Mouse (Mus musculus): ENCODE results near the gene Dus2. TPM values are rescaled to one million over a fixed set of nuclear protein-coding genes. Genes with fewer than 3 reads are reported as not detected.
"Not testable (repeated sequence)": the region's sequence is repeated elsewhere in the genome, so short reads cannot be mapped to it uniquely, and the experiment has no call there.

Dus2 gene
- polyA plus RNA-seq, 1 experiment from 2014 or later: 29.0 TPM

DNA sequence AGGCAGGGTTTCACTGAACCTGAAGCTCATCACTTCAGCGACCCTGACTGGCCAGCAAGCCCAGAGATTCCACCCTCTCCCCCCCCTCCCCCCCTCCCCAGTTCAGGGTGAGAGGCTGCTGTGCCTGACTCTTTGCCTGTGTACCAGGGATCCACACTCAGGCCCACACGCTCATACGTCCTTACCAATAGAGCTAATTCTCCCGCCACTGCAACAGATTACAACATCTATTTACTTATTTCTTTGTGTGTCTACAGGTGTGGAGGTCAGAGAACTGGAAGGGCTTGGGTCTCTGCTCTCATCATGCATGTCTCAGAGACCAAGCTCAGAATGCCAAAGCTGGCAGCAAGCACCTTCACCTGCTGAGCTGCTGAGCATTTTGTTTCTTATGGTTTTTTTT is 2.1 kb downstream of the Dus2 start:
- Histone ChIP-seq H3K4me1 (no peaks in the 10 kb centered on the region), H3K4me2 (no peak overlapping the region), H3K9me3 (no peaks in the 10 kb centered on the region), H3K9ac (no peak overlapping the region), H3K27me3 (replicated peaks) (no peaks in the 10 kb centered on the region), H3K36me3 (replicated peaks) (no peaks in the 10 kb centered on the region), H3K27ac (no peak overlapping the region), H3K4me3 (no peak overlapping the region)
- WGBS: 66% methylated on average over 4 of the region's 4 CpGs
- no peak for ATAC-seq (replicated peaks)

- Histone ChIP-seq H3K27me3 (replicated peaks) (no peaks in the 10 kb centered on the region), H3K9me3 (no peaks in the 10 kb centered on the region), H3K27ac (no peak overlapping the region), H3K4me1 (no peaks in the 10 kb centered on the region), H3K9ac (no peak overlapping the region), H3K4me3 (no peak overlapping the region), H3K4me2 (no peak overlapping the region), H3K36me3 (replicated peaks) (no peaks in the 10 kb centered on the region)
- ATAC-seq (replicated peaks): no peak
- 73% methylated on average over 7 of the region's 7 CpGs for WGBS
These were observed 5.2 kb downstream of the Dus2 start for GRCm38 (mm10) chr8:105996359-105996758.

GRCm38 (mm10) chr8:105998971-105999370 is 7.8 kb downstream of the Dus2 start:
- no peak overlapping the region for H3K27ac ChIP-seq
- H3K4me1 ChIP-seq: no peaks in the 10 kb centered on the region
- H3K4me3 ChIP-seq: no peak overlapping the region
- no peaks in the 10 kb centered on the region for H3K27me3 ChIP-seq (replicated peaks)
- H3K9me3 ChIP-seq: no peaks in the 10 kb centered on the region
- H3K4me2 ChIP-seq: no peak overlapping the region
- ATAC-seq (replicated peaks): no peak
- 93% methylated on average over 2 of the region's 2 CpGs for WGBS
- H3K36me3 ChIP-seq (replicated peaks): no peaks in the 10 kb centered on the region
- no peak overlapping the region for H3K9ac ChIP-seq

GRCm38 (mm10) chr8:106001908-106002307 is 10.8 kb downstream of the Dus2 start:
- WGBS: 82% methylated on average over 4 of the region's 4 CpGs
- ATAC-seq (replicated peaks): no peak
- Histone ChIP-seq H3K36me3 (replicated peaks) (no peaks in the 10 kb centered on the region), H3K27ac (no peak overlapping the region), H3K4me2 (no peak overlapping the region), H3K4me3 (no peak overlapping the region), H3K27me3 (replicated peaks) (no peaks in the 10 kb centered on the region), H3K9me3 (no peaks in the 10 kb centered on the region), H3K9ac (no peak overlapping the region), H3K4me1 (no peaks in the 10 kb centered on the region)

DNA sequence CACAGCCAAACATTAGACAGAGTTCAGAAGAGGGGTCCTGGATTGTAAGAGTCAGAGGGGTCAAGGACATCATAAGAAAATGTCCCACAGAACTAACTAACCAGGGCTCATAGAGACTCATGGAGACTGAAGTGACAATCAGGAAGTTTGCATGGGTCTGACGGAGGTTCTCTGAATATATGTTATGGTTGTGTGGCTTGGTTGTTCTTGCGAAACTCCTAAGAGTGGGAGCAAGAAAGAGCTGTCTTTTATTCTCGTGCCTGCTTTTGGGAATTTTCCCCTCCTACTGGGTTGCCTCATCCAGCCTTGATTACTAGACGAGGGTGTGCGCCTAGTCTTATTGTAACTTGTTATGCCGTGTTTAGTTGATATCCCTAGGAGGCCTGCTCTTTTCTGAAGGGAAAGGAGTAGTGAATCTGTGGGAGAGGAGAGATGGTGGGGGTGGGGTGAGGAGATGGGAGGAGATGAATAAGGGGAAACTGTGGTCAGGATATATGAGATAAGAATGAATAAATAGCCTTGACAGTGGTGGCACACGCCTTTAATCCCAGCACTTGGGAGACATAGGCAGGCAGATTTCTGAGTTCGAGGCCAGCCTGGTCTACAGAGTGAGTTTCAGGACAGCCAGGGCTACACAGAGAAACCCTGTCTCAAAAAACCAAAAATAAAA is 13.5 kb downstream of the Dus2 start:
- Histone ChIP-seq H3K4me2 (no peak overlapping the region), H3K4me3 (no peak overlapping the region), H3K27ac (no peak overlapping the region), H3K4me1 (peaks cover 2% of the 10 kb centered on the region; the same call in 1 of the 2 replicates), H3K36me3 (replicated peaks) (no peaks in the 10 kb centered on the region), H3K9me3 (no peaks in the 10 kb centered on the region), H3K27me3 (replicated peaks) (no peaks in the 10 kb centered on the region), H3K9ac (no peak overlapping the region)
- no peak for ATAC-seq (replicated peaks)
- 80% methylated on average over 8 of the region's 8 CpGs for WGBS

GRCm38 (mm10) chr8:106005875-106006274 is 14.7 kb downstream of the Dus2 start, which contains the start of gene Dpep2nb:
Gene Dpep2nb, minus strand, starts transcription at chr8:106005975.
- Histone ChIP-seq H3K4me3 (no peak within 1 kb of the TSS), H3K4me1 (peaks cover 13% of the 10 kb centered on the region), H3K9me3 (no peaks in the 10 kb centered on the region), H3K27me3 (replicated peaks) (no peaks in the 10 kb centered on the region), H3K36me3 (replicated peaks) (no peaks in the 10 kb centered on the region), H3K9ac (no peak within 1 kb of the TSS), H3K4me2 (no peak within 1 kb of the TSS), H3K27ac (no peak within 1 kb of the TSS)
- 78% methylated on average over 4 of the region's 4 CpGs for WGBS
- ATAC-seq (replicated peaks): no peak

- Histone ChIP-seq H3K9ac (no peak overlapping the region), H3K27ac (no peak overlapping the region), H3K4me2 (no peak overlapping the region), H3K9me3 (no peaks in the 10 kb centered on the region), H3K4me3 (no peak overlapping the region), H3K36me3 (replicated peaks) (no peaks in the 10 kb centered on the region), H3K4me1 (peaks cover 13% of the 10 kb centered on the region), H3K27me3 (replicated peaks) (no peaks in the 10 kb centered on the region)
- ATAC-seq (replicated peaks): no peak
- whole genome bisulfite sequencing: 83% methylated on average over 4 of the region's 4 CpGs
These were observed 15.3 kb downstream of the Dus2 start for GRCm38 (mm10) chr8:106006413-106006812.

DNA sequence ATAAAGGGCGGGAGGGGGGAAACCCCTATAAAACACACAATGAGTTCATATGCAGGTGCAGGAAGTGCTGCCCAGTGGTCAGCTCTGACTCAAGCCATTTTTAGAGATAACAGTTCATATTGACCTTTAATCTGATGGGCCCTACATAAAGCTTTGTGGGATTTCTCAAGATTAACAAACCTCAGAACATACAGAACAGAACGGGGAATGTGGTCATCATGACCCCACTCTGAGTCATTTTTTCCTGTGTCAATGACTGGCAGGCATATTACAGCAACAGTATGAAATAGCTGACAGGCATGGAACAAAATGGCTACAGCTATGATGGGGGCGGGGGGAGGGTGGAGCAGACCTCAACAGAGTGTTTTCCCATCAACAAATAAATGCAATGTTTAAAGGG is 16.0 kb downstream of the Dus2 start:
- 87% methylated on average over 3 of the region's 3 CpGs for WGBS
- H3K36me3 ChIP-seq (replicated peaks): no peaks in the 10 kb centered on the region
- no peak overlapping the region for H3K4me2 ChIP-seq
- ATAC-seq (replicated peaks): no peak
- no peak overlapping the region for H3K4me3 ChIP-seq
- no peaks in the 10 kb centered on the region for H3K27me3 ChIP-seq (replicated peaks)
- H3K9me3 ChIP-seq: no peaks in the 10 kb centered on the region
- H3K9ac ChIP-seq: no peak overlapping the region
- H3K27ac ChIP-seq: no peak overlapping the region
- H3K4me1 ChIP-seq: peaks cover 19% of the 10 kb centered on the region

GRCm38 (mm10) chr8:106007891-106008290 is 16.8 kb downstream of the Dus2 start:
- not testable (repeated sequence) for H3K27ac ChIP-seq; H3K27me3 ChIP-seq (replicated peaks); H3K4me2 ChIP-seq; H3K4me3 ChIP-seq; H3K9ac ChIP-seq; H3K36me3 ChIP-seq (replicated peaks); ATAC-seq (replicated peaks); H3K9me3 ChIP-seq
- WGBS: 63% methylated on average over 3 of the region's 3 CpGs
- peaks cover 19% of the 10 kb centered on the region for H3K4me1 ChIP-seq

- Histone ChIP-seq H3K4me3 (peak overlapping the region; percentile 94), H3K4me1 (peaks cover 19% of the 10 kb centered on the region), H3K9me3 (no peaks in the 10 kb centered on the region), H3K27me3 (replicated peaks) (no peaks in the 10 kb centered on the region), H3K4me2 (peak overlapping the region; percentile 100), H3K27ac (peak overlapping the region; percentile 80), H3K36me3 (replicated peaks) (0 out of 2 replicates have a peak, but pooled peaks cover 3% of the 10 kb centered on the region), H3K9ac (peak overlapping the region; percentile 88)
- 2% methylated on average over 74 of the region's 74 CpGs for WGBS
- peak; percentile 96 for ATAC-seq (replicated peaks)
These were observed 19.9 kb downstream of the Dus2 start for GRCm38 (mm10) chr8:106010748-106011642.

- peak within 1 kb of the TSS; percentile 100 for H3K4me2 ChIP-seq
- 0 out of 2 replicates have a peak, but pooled peaks cover 4% of the 10 kb centered on the region for H3K36me3 ChIP-seq (replicated peaks)
- H3K27me3 ChIP-seq (replicated peaks): no peaks in the 10 kb centered on the region
- peak within 1 kb of the TSS; percentile 88 for H3K9ac ChIP-seq
- WGBS: 2% methylated on average over 6 of the region's 6 CpGs
- peak within 1 kb of the TSS; percentile 94 for H3K4me3 ChIP-seq
- no peak for ATAC-seq (replicated peaks)
- H3K4me1 ChIP-seq: peaks cover 19% of the 10 kb centered on the region
- peak within 1 kb of the TSS; percentile 80 for H3K27ac ChIP-seq
- H3K9me3 ChIP-seq: no peaks in the 10 kb centered on the region
These were observed 20.5 kb downstream of the Dus2 start, which contains the start of gene Ddx28 for GRCm38 (mm10) chr8:106011643-106011986. Gene Ddx28, minus strand, starts transcription at chr8:106011882.

GRCm38 (mm10) chr8:106012203-106012602 is 21.1 kb downstream of the Dus2 start:
- Histone ChIP-seq H3K4me2 (peak overlapping the region; percentile 100), H3K4me3 (peak overlapping the region; percentile 94), H3K9ac (peak overlapping the region; percentile 88; the same call in 1 of the 2 replicates), H3K4me1 (peaks cover 19% of the 10 kb centered on the region)
- not testable (repeated sequence) for ATAC-seq (replicated peaks); H3K27me3 ChIP-seq (replicated peaks); H3K27ac ChIP-seq; H3K9me3 ChIP-seq; H3K36me3 ChIP-seq (replicated peaks)
- WGBS: 87% methylated on average over 8 of the region's 8 CpGs

Measured in midbrain, embryonic 15.5 days (tissue).